Mouse (Mus musculus) embryonic facial prominence, embryonic 13.5 days (tissue): ENCODE measurements around the gene Fxyd2. TPM values are rescaled to one million over a fixed set of nuclear protein-coding genes. Genes with fewer than 3 reads are reported as not detected.

Experiments used
- ATAC-seq: fragments of 200-750 bp; cut with Nextera tagmentation; 2 replicates; pipeline ENCODE4 v1.8.0; 2017; ENCODE audit warnings: low read depth; ENCODE audit not compliant: insufficient number of reproducible peaks, insufficient read depth, low FRiP score, low TSS enrichment
- H3K27ac ChIP-seq: fragments of 300-500 bp; sonication (generic); 2 replicates; pipeline ENCODE4 v1.5.1; 2015; ENCODE audit warnings: moderate library complexity, mild to moderate bottlenecking, inconsistent platforms
- H3K27me3 ChIP-seq: fragments of 300-500 bp; sonication (generic); 2 replicates; pipeline ENCODE4 v1.6.1; 2015; ENCODE audit warnings: mild to moderate bottlenecking, inconsistent platforms
- H3K36me3 ChIP-seq: fragments of 300-500 bp; sonication (generic); 2 replicates; pipeline ENCODE4 v1.6.1; 2015; ENCODE audit warnings: mild to moderate bottlenecking, inconsistent platforms
- H3K4me1 ChIP-seq: fragments of 300-500 bp; sonication (generic); 2 replicates; pipeline ENCODE4 v1.6.1; 2015; ENCODE audit warnings: inconsistent platforms
- H3K4me2 ChIP-seq: fragments of 300-500 bp; sonication (generic); 2 replicates; pipeline ENCODE4 v1.6.1; 2015; ENCODE audit warnings: moderate library complexity, mild to moderate bottlenecking, inconsistent platforms
- H3K4me3 ChIP-seq: fragments of 300-500 bp; sonication (generic); 2 replicates; pipeline ENCODE4 v1.5.1; 2015; ENCODE audit warnings: mild to moderate bottlenecking, inconsistent platforms
- H3K9ac ChIP-seq: fragments of 300-500 bp; sonication (generic); 2 replicates; pipeline ENCODE4 v1.6.1; 2015; ENCODE audit warnings: mild to moderate bottlenecking, inconsistent platforms
- H3K9me3 ChIP-seq: fragments of 300-500 bp; sonication (generic); 2 replicates; pipeline ENCODE4 v1.6.1; 2016; ENCODE audit warnings: inconsistent platforms
- WGBS: fragments of 180-500 bp; shearing (Covaris S2); methylation state at CpG from one replicate; pipeline ENCODE4 v1.1.7; 2015; ENCODE audit warnings: mixed read lengths; 5-methylcytosine and 5-hydroxymethylcytosine counted together
- polyA plus RNA-seq: library from polyadenylated mRNA; unstranded; fragments of >200 nt; fragmentation: Nextera tagmentation; extraction: Ambion mirVana; gene quantifications from 2 replicates; pipeline ENCODE4 v1.2.1, GENCODE M21; 2015

Fxyd2 gene
- polyA plus RNA-seq, 1 experiment from 2014 or later = 7.6 TPM

DNA sequence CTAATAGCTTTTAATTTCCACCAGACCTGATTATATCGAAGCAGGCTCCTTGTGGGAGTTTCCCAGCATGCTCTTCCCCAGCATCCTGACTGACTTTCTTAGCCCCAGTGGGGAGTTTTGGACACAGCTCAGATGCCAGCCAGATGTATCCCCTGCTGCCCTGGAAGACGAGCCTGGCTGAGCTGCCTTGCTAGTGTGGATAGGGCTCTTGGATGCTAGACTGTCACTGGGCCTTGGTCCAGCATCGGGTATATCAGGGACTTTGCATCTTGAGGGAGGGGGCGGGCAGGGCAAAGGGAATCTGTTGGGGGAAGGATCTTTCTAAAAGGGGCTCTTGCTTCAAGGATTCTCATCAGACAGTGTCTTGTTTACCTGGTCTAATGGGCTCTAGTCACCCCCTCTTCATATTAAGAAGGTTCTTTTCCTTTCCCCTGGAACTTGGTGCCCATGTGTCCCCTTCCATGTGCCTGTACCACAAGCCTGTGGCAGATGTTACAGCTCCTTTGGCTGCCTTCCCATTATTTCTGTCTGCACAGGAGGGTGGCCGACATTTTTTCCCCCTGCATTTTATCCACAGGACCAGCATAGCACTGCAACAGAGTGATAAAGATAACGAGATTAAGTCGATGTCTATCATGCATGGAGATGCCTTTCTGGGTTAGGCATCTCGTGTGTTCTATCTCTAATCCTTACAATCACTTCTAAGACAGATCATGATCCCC, 55.6 kb downstream of the Fxyd2 start:
- Histone ChIP-seq H3K9me3 (no peaks in the 10 kb centered on the region), H3K27ac (no peak overlapping the region), H3K4me3 (no peak overlapping the region), H3K4me1 (peaks cover 6% of the 10 kb centered on the region), H3K27me3 (no peaks in the 10 kb centered on the region), H3K4me2 (no peak overlapping the region), H3K9ac (no peak overlapping the region), H3K36me3 (no peaks in the 10 kb centered on the region)
- no peak for ATAC-seq
- WGBS = 61% methylated on average over 8 of the region's 8 CpGs

DNA sequence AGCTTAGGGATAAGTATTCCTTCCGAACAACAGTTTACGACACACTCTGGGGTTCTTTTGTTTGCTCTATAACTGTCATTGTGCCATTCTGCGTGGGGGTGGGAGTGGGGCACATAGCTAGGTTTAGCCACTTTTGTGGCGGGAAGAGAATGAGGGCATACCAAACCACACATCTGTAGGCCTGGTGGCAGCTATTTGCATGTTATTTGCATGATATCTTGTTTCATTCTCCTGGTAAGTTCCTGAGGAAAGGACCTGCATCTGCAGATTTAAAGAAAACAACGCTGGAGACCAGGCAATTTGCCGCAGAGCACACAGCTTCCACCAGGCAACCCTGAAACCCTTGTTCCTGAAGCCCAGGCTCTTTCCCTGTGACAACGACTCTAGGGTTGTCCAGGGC, 57.7 kb downstream of the Fxyd2 start:
- H3K27me3 ChIP-seq = no peaks in the 10 kb centered on the region
- 38% methylated on average over 7 of the region's 7 CpGs for WGBS
- H3K4me3 ChIP-seq = no peak overlapping the region
- no peak overlapping the region for H3K9ac ChIP-seq
- no peaks in the 10 kb centered on the region for H3K9me3 ChIP-seq
- no peak for ATAC-seq
- no peaks in the 10 kb centered on the region for H3K36me3 ChIP-seq
- H3K4me1 ChIP-seq = peaks cover 6% of the 10 kb centered on the region
- no peak overlapping the region for H3K4me2 ChIP-seq
- H3K27ac ChIP-seq = peak overlapping the region; percentile 13; the same call in 1 of the 2 replicates

DNA sequence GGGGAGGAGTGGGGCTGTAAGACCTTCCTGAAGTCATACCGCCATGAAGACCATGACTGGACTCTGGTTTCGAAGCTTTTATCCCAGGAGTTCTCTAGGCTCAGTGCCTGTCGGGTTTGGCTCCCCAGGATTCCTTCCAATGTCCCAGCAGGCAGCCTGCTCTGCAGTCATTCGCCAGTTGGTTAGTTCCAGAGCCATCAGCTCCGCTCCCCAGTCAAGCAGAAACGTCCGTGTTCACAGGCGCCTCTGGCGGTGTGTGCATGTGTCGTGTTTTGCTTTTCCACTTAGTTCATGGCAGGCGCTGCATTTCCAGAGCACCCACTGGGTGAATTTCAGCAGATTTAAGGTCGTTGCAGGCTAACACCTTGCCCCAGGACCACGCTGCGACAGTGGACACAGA, 58.9 kb downstream of the Fxyd2 start:
- Histone ChIP-seq H3K4me3 (no peak overlapping the region), H3K4me2 (no peak overlapping the region), H3K9ac (no peak overlapping the region), H3K27me3 (no peaks in the 10 kb centered on the region), H3K9me3 (no peaks in the 10 kb centered on the region), H3K27ac (no peak overlapping the region), H3K36me3 (no peaks in the 10 kb centered on the region), H3K4me1 (peaks cover 6% of the 10 kb centered on the region)
- WGBS = 62% methylated on average over 14 of the region's 14 CpGs
- no peak for ATAC-seq

Other genes starting within 250 kb of the Fxyd2 start
- gene BC049352, start 217.7 kb upstream of the Fxyd2 start, polyA plus RNA-seq = 0.59 and 2.2 TPM in 2 replicates
- 1.3 and 2.3 TPM in 2 replicates for gene Tmprss4, start 195.6 kb upstream of the Fxyd2 start, polyA plus RNA-seq
- gene Il10ra, start 130.5 kb upstream of the Fxyd2 start, polyA plus RNA-seq = 0.69 TPM in 2 replicates
- gene Tmprss13, start 80.6 kb upstream of the Fxyd2 start, polyA plus RNA-seq = 2.5 and 3.8 TPM in 2 replicates
- gene Fxyd6, start 29.5 kb upstream of the Fxyd2 start, polyA plus RNA-seq = 79.3 and 89.1 TPM in 2 replicates
- 0.50 and 0.97 TPM in 2 replicates for gene Dscaml1, start 27.0 kb downstream of the Fxyd2 start, polyA plus RNA-seq